Mouse (Mus musculus): Measurements from ENCODE around the gene Cd36.
"Not testable (repeated sequence)": the region's sequence is repeated elsewhere in the genome, so short reads cannot be mapped to it uniquely, and the experiment has no call there.

The Cd36 gene

GRCm38 (mm10) chr5:17888598-17888997 lies at the start of gene Cd36:
TSS of gene Cd36 (minus strand) at chr5:17888801.
- no peak for DNase-seq (ENCODE audit: low spot score)

- DNase-seq (ENCODE audit: low spot score): no peak
These were observed 45.9 kb upstream of the Cd36 start for GRCm38 (mm10) chr5:17934501-17934900.

- not testable (repeated sequence) for DNase-seq (ENCODE audit: low spot score)
These were observed 43.0 kb upstream of the Cd36 start for GRCm38 (mm10) chr5:17931588-17931987.

- no peak for DNase-seq (ENCODE audit: low spot score)
These were observed 40.5 kb upstream of the Cd36 start for GRCm38 (mm10) chr5:17929006-17929567.

GRCm38 (mm10) chr5:17928471-17928870 lies 39.9 kb upstream of the Cd36 start:
- DNase-seq (ENCODE audit: low spot score): no peak

- no peak for DNase-seq (ENCODE audit: low spot score)
These were observed 35.5 kb upstream of the Cd36 start for GRCm38 (mm10) chr5:17924085-17924518.

GRCm38 (mm10) chr5:17923648-17924047 lies 35.0 kb upstream of the Cd36 start:
- no peak for DNase-seq (ENCODE audit: low spot score)

GRCm38 (mm10) chr5:17918966-17919365 lies 30.4 kb upstream of the Cd36 start:
- DNase-seq (ENCODE audit: low spot score): no peak

- no peak for DNase-seq (ENCODE audit: low spot score)
These were observed 16.2 kb upstream of the Cd36 start for GRCm38 (mm10) chr5:17904766-17905165.

- DNase-seq (ENCODE audit: low spot score): no peak
These were observed 10.3 kb upstream of the Cd36 start for GRCm38 (mm10) chr5:17898948-17899347.

- not testable (repeated sequence) for DNase-seq (ENCODE audit: low spot score)
These were observed 9.0 kb upstream of the Cd36 start for GRCm38 (mm10) chr5:17897641-17898040.

GRCm38 (mm10) chr5:17893577-17894172 lies 5.1 kb upstream of the Cd36 start:
- no peak for DNase-seq (ENCODE audit: low spot score)

- DNase-seq (ENCODE audit: low spot score): no peak
These were observed 690 bp upstream of the Cd36 start for GRCm38 (mm10) chr5:17889291-17889690.

- no peak for DNase-seq (ENCODE audit: low spot score)
These were observed 2.2 kb downstream of the Cd36 start for GRCm38 (mm10) chr5:17886377-17886776.

- no peak for DNase-seq (ENCODE audit: low spot score)
These were observed 5.2 kb downstream of the Cd36 start for GRCm38 (mm10) chr5:17883357-17883875.

GRCm38 (mm10) chr5:17881542-17881896 lies 7.1 kb downstream of the Cd36 start:
- no peak for DNase-seq (ENCODE audit: low spot score)

GRCm38 (mm10) chr5:17880799-17881541 lies 7.6 kb downstream of the Cd36 start:
- DNase-seq (ENCODE audit: low spot score): no peak

GRCm38 (mm10) chr5:17879924-17880323 lies 8.7 kb downstream of the Cd36 start:
- no peak for DNase-seq (ENCODE audit: low spot score)

GRCm38 (mm10) chr5:17877044-17877443 lies 11.6 kb downstream of the Cd36 start:
- no peak for DNase-seq (ENCODE audit: low spot score)

- no peak for DNase-seq (ENCODE audit: low spot score)
These were observed 12.0 kb downstream of the Cd36 start for GRCm38 (mm10) chr5:17876637-17877036.

GRCm38 (mm10) chr5:17874335-17874734 lies 14.3 kb downstream of the Cd36 start:
- DNase-seq (ENCODE audit: low spot score): no peak

- DNase-seq (ENCODE audit: low spot score): no peak
These were observed 23.2 kb downstream of the Cd36 start for GRCm38 (mm10) chr5:17865432-17865831.

- DNase-seq (ENCODE audit: low spot score): no peak
These were observed 25.5 kb downstream of the Cd36 start for GRCm38 (mm10) chr5:17863085-17863484.

All from urinary bladder, postnatal 25 days (tissue).